Mouse (Mus musculus) spleen, adult 2 months (tissue): Measurements from ENCODE around the gene Sypl.

Experiments used
- CTCF ChIP-seq: fragments of 200-500 bp; IDR thresholded peaks from 2 replicates; pipeline ENCODE4 v1.5.1; 2011; ENCODE audit warnings: mild to moderate bottlenecking, inconsistent platforms; ENCODE audit not compliant: insufficient read depth, insufficient read length, insufficient replicate concordance; ENCODE audit errors: extremely low read depth
- POLR2A ChIP-seq: fragments of 200-500 bp; IDR thresholded peaks from 2 replicates; pipeline ENCODE4 v1.6.1; 2011; ENCODE audit warnings: low read depth, low read length, inconsistent platforms

GRCm38 (mm10) chr12:32918683-32919082, 35.0 kb upstream of the Sypl start:
- no peak for TF ChIP-seq POLR2A
- no peak for TF ChIP-seq CTCF
